Mouse (Mus musculus) kidney, embryonic 15.5 days (tissue): ENCODE results near the gene Retreg2. TPM values are rescaled to one million over a fixed set of nuclear protein-coding genes. Genes with fewer than 3 reads are reported as not detected.

ENCODE experiments used
- polyA plus RNA-seq: library from polyadenylated mRNA; unstranded; fragments of >200 nt; fragmentation: Nextera tagmentation; extraction: Ambion mirVana; gene quantifications from 2 replicates; pipeline ENCODE4 v1.2.1, GENCODE M21; 2015

Gene Retreg2
- polyA plus RNA-seq, 1 experiment from 2014 or later = 53.5 TPM

Other genes starting within 250 kb of the Retreg2 start
- not detected in 2 replicates for gene Cryba2, start 249.6 kb upstream of the Retreg2 start, polyA plus RNA-seq
- gene Cfap65, start 207.2 kb upstream of the Retreg2 start, polyA plus RNA-seq = 0.03 TPM in 1 of 2 replicates, not detected in the other
- 2.2 and 2.9 TPM in 2 replicates for gene Ihh, start 191.1 kb upstream of the Retreg2 start, polyA plus RNA-seq
- 10.3 and 10.6 TPM in 2 replicates for gene Nhej1, start 17.6 kb upstream of the Retreg2 start, polyA plus RNA-seq
- 2.5 and 4.3 TPM in 2 replicates for gene Slc23a3, start 8.9 kb upstream of the Retreg2 start, polyA plus RNA-seq
- 41.0 and 50.9 TPM in 2 replicates for gene Cnppd1, start 67 bp upstream of the Retreg2 start, polyA plus RNA-seq
- 41.3 and 42.4 TPM in 2 replicates for gene Zfand2b, start 25.9 kb downstream of the Retreg2 start, polyA plus RNA-seq
- 30.8 and 36.5 TPM in 2 replicates for gene Abcb6, start 37.6 kb downstream of the Retreg2 start, polyA plus RNA-seq
- 24.9 and 26.8 TPM in 2 replicates for gene Ankzf1, start 49.4 kb downstream of the Retreg2 start, polyA plus RNA-seq
- 29.3 and 33.3 TPM in 2 replicates for gene Atg9a, start 49.4 kb downstream of the Retreg2 start, polyA plus RNA-seq
- gene Glb1l, start 68.0 kb downstream of the Retreg2 start, polyA plus RNA-seq = 44.9 and 45.8 TPM in 2 replicates
- 142 and 148 TPM in 2 replicates for gene Stk16, start 68.1 kb downstream of the Retreg2 start, polyA plus RNA-seq
- gene Tuba4a, start 77.1 kb downstream of the Retreg2 start, polyA plus RNA-seq = 63.8 and 64.3 TPM in 2 replicates
- not detected in 2 replicates for gene A630095N17Rik, start 89.3 kb downstream of the Retreg2 start, polyA plus RNA-seq
- gene Dnajb2, start 93.6 kb downstream of the Retreg2 start, polyA plus RNA-seq = 33.8 and 38.6 TPM in 2 replicates
- gene Ptprn, start 121.7 kb downstream of the Retreg2 start, polyA plus RNA-seq = 0.48 and 2.3 TPM in 2 replicates
- 1.5 and 10.1 TPM in 2 replicates for gene Resp18, start 135.6 kb downstream of the Retreg2 start, polyA plus RNA-seq
- 136 and 153 TPM in 2 replicates for gene Dnpep, start 175.2 kb downstream of the Retreg2 start, polyA plus RNA-seq
- gene Des, start 217.6 kb downstream of the Retreg2 start, polyA plus RNA-seq = 53.5 and 53.9 TPM in 2 replicates
- 45.1 and 53.9 TPM in 2 replicates for gene Speg, start 232.5 kb downstream of the Retreg2 start, polyA plus RNA-seq